Mouse (Mus musculus) megakaryocyte, adult 5-6 weeks (primary cell): ENCODE data around the gene A730061H03Rik. TPM values are rescaled to one million over a fixed set of nuclear protein-coding genes. Genes with fewer than 3 reads are reported as not detected.
A peak's percentile ranks its signal among the peaks of the same experiment; 100 is the strongest.

Source experiments
- ATAC-seq: 2 replicates; pipeline ENCODE4 v1.8.0; 2016; ENCODE audit warnings: mild to moderate bottlenecking, inconsistent platforms; ENCODE audit not compliant: poor library complexity, severe bottlenecking
- total RNA-seq, 2 experiments: library from RNA; stranded (forward) in 1 of 2; stranded (reverse) in 1 of 2; fragments of 153-499, 151-499 nt in 1 of 2; fragments of 221-1000, 200-1000 nt in 1 of 2; gene quantifications; 2 replicates each; pipeline versions ENCODE4 v1.2.3 to v1.2.4; 2015 to 2017

The A730061H03Rik gene
- total RNA-seq, 2 experiments from 2014 or later, result 2.1 to 2.6 TPM

DNA sequence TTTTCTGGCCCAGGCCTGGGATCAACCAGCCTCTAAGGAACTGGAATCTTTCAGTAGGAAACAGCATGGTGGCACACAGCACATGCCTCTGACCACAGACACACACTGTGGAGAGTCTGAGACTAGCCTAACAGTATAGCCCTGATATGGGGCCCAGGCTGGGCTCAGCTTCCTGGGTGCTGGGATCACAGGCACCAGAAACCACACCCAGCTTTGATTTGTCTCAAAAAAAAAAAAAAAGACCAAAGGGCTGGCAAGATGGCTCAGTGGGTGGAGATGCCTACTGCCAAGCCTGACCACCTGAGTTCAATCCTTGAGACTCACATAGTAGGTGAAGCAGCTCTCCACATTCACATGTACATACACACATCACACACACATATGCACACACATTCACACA lies 5.6 kb downstream of the A730061H03Rik start:
- ATAC-seq, result no peak

GRCm38 (mm10) chr14:55551794-55552193 lies 8.4 kb downstream of the A730061H03Rik start:
- no peak for ATAC-seq

- no peak for ATAC-seq
These were observed 8.9 kb downstream of the A730061H03Rik start for GRCm38 (mm10) chr14:55551347-55551746.

- ATAC-seq, result no peak
These were observed 10.0 kb downstream of the A730061H03Rik start for GRCm38 (mm10) chr14:55550191-55550590.

- ATAC-seq, result no peak
These were observed 15.9 kb downstream of the A730061H03Rik start for GRCm38 (mm10) chr14:55544334-55544733.

DNA sequence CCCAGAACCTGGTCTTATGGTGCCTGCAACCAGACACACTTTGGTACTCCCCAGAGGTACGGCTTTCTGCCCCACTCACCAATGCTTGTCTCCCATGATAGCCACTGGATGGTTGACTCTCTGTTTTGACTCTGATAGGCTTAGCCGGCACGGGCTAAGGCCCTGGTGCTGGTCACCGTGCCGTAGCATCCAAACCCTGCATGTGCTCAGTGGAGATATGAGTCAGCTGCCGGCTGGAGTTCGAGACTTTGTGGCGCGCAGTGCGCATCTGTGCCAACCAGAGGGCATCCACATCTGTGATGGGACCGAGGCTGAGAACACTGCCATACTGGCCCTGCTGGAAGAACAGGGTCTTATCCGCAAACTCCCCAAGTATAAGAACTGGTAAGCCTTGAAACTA lies 17.9 kb downstream of the A730061H03Rik start:
- ATAC-seq, result no peak

- no peak for ATAC-seq
These were observed 19.4 kb downstream of the A730061H03Rik start for GRCm38 (mm10) chr14:55540787-55541321.

DNA sequence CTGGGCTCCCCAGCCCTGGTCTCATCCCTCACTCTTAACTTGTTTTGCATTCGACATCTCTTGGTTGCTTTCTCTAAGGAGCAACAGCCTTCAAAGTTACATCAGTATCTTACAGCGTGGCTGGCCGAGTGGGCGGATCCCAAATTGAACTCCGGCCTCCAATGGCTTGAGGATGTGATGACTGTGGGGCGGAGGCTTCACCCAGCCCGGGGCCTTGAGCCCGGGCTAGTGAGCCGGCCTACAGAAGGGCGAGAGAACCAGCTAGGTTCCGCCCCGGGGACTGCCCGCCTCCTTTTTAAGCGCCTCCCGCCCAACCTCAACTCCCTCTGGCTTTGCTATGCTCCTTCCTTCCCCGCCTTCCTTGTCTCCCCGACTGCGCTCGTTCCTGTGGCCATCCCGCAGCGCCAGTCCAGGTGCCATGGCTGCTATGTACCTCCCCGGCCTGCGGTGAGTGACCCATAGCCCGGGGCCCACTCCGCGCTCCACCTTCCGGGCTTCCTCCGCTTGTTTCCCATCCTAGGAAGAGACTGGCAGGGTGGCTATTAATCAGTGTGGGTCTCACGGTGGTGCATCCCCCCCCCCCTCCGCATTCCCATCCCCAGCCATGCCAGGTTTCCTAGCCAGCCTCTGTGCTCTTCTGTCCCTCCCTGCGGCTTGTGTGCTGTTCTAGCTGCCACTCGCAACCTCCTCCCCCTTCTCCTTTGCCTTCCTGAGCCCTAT lies 20.0 kb downstream of the A730061H03Rik start, which contains the start of gene Pck2:
Gene Pck2 (plus strand): TSS at position 200 of the 720 bp plus-strand sequence.
- peak; percentile 96 for ATAC-seq

- ATAC-seq, result 0 out of 2 replicates have a peak, but pooled peaks have one; percentile 23
These were observed 24.0 kb downstream of the A730061H03Rik start for GRCm38 (mm10) chr14:55536116-55536745.

- peak; percentile 71; the same call in 1 of the 2 replicates for ATAC-seq
These were observed 32.3 kb downstream of the A730061H03Rik start for GRCm38 (mm10) chr14:55527940-55528339.

DNA sequence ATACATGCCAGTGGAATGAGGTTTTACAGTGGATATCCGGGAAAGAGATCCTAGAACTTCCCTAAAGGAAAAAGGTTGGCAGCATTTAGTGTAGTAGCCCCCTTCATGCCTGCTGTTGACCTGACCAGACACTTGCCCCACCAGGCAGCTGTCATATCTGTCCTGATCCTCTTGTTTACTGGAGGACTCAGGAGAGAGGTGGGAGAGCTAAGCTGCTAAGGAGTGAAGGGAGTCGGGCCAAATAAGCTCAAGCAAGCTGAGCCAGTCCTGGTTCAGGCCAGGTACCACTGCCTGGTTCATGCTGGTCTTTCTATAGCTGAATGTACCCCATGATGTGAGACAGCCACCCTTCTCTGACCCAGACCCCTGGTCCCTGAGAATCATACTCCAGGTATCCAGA lies 33.5 kb downstream of the A730061H03Rik start:
- no peak for ATAC-seq

DNA sequence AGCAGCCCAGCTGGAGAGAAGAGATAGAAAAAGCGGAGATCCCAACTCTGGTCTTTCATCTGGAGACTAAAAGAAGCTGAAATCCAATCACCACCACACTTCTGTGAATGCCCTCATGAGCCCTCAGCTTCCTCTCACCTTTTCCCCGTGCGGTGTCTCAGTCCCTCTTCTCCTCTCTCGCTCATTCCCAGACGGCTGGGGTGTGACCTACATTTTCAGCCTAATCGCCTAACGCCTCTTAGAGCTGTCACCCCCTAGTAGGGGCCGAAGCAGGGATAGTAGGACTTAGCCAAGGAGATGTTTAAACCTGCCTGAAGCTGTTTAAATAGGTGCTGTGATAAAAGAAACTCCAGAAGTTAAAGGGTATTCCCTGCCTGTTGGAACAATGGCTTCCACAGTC lies 35.4 kb downstream of the A730061H03Rik start, which contains the start of gene Nrl:
Gene Nrl (minus strand): TSS at position 197 of the 400 bp plus-strand sequence.
- no peak for ATAC-seq

DNA sequence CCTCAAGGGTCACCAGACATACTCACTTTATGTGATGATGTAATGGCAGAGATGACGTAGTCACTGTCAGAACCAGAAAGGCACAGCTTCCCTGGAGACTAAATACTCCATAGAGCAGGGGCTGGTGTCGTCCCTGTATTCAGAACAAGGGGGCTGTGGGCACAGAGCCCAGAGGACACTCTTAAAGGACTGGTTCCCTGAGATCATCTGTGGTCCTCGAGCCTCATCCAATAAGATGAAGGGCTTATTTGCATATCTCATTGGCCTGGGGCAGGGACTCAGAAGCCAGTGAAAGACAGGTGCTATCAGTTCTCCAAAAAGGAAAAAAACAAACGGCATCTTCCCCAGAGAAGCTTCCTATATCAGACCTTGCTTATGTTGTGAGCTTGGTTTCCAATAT lies 36.1 kb downstream of the A730061H03Rik start:
- no peak for ATAC-seq

DNA sequence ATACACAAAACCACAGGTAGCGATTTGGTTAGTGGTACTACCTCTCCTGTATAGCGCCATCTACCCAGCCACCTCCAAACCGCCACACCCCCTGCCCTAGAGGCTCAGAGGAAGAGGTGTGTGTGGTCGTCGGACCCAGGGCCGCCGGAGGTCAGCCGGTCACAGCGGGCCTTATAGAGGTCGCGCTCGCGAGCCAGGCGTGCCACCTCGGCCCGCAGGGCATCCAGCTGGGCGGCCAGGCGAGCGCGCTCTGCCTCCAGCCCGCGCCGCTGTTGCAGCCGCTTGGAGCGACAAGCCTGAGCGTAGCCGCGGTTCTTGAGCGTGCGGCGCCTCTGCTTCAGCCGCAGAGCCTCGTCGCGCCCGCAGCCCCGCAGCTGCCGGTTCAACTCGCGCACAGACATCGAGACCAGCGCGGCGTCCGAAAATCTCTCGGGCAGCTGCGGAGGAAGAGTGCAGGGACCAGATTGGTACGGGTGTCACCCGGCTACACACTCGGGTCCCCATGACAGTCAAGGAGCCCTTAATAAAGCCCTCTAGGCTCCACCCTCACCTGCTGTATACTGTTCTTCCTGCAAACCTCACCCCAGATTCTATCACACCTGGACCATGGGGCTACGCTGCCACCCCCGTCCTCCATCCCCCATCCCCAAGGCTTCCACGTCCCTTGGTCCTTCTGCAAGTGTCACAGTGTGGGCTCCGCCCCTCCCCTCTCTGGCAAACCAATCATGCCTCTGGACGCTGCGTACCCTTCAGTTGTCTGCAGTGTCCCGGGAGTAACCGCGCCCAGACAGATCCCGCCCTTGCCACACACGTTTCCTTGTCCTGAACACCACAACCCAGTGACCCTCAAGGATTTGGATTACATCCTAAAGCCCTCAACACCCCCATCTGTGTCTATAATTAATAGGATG lies 39.5 kb downstream of the A730061H03Rik start:
- ATAC-seq, result no peak

DNA sequence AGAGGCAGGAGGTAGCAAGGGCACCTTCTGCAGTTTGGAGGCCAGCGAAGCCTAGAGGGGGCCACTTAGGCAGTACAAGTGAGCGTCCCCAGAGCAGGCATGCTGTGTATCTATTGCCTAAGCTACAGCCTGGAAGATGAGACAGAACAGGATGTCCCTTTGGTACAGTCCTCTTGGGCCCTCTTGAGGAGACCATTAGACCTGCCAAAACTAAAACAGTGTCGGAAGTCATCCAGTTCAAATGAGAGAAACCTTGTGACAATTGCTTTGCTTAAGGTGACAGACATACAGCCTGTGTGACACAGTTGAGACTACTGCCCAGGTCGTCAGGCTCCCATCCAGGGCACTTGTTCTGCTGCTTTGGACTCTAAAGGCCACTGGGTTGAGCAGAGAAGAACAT lies 40.6 kb downstream of the A730061H03Rik start:
- ATAC-seq, result no peak

DNA sequence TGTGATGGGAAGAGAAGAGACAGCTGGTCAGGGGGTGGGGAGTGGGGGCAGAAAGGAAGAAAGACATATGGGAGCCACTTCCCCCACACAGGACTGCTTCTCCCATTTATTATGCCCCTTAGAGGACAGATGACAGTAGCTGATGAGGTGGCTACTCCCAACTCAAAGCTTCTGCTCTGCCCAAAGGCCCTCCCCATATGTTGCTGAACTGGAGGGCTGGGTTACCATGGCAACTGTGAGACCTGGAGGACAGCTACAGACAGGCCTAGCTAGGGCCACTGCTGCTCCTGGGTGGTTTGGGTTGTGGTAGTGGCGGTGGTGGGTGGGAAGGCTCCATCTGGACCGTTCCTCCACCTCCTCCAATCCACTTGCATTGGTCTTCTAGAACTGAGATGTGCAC lies 41.3 kb downstream of the A730061H03Rik start:
- no peak for ATAC-seq

DNA sequence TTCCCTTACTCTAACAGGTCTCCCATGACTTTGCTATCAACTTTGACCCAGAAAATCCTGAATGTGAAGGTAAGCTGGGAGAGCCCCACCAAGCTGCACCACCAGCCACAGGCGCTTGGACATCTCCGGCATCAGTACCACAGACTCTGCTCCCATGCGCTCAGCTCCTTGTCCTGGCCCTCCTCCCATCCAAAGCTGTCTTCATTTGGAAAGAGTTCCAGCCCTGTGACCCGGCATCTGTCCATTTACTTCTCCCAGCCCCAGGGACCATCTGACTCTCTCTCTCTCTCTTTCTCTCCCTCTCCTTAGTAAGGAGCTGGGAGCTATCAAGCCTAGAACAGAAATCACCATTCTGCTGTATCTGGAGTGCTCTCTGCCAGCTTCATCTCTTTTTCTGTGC lies 44.4 kb downstream of the A730061H03Rik start:
- no peak for ATAC-seq

DNA sequence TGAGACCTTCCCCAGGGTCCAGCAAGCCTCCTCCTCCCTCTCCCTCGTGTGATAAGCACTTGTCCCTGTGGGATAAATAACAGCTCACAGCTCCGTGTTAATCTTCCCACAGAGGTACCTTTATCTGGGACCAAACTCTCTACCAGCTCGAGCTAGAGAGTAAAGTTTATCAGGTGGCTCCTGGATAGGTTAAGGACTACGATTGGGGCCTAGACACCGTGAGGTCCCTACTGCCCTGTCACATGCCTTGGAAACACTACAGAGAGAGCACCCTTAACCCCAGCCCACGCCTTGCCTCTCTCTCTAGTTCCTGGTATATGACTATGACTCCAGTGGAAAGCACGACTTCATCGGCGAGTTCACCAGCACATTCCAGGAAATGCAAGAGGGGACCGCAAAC lies 46.3 kb downstream of the A730061H03Rik start:
- no peak for ATAC-seq

GRCm38 (mm10) chr14:55511037-55511436 lies 49.2 kb downstream of the A730061H03Rik start:
- ATAC-seq, result no peak

- no peak for ATAC-seq
These were observed 50.0 kb downstream of the A730061H03Rik start, which contains the start of gene Cpne6 for GRCm38 (mm10) chr14:55510125-55510731. Cpne6 (plus strand) TSS chr14:55510445.
